Mouse (Mus musculus) small intestine, adult 2 months (tissue): Measurements from ENCODE around the gene Spata32.
"Not testable (repeated sequence)": the region's sequence is repeated elsewhere in the genome, so short reads cannot be mapped to it uniquely, and the experiment has no call there.

Experiments used
- CTCF ChIP-seq: fragments of 200-500 bp; IDR thresholded peaks from 2 replicates; pipeline ENCODE4 v1.5.1; 2012; ENCODE audit warnings: low read depth, mild to moderate bottlenecking, control low read depth, inconsistent platforms, low read length, moderate library complexity, mixed read lengths; ENCODE audit not compliant: insufficient replicate concordance, insufficient read length; ENCODE audit errors: extremely low read depth
- POLR2A ChIP-seq: fragments of 200-500 bp; IDR thresholded peaks from 2 replicates; pipeline ENCODE4 v1.6.1; 2012; ENCODE audit warnings: low read depth, mild to moderate bottlenecking, control low read depth, inconsistent platforms, low read length, moderate library complexity

GRCm38 (mm10) chr11:103222718-103223117 is 4.5 kb upstream of the Spata32 start:
- TF ChIP-seq CTCF, POLR2A: not testable (repeated sequence)
